Mouse (Mus musculus) colon, adult 2 months (tissue): ENCODE measurements around the gene Ecm1. TPM values are rescaled to one million over a fixed set of nuclear protein-coding genes. Genes with fewer than 3 reads are reported as not detected.

Experiments
- polyA plus RNA-seq: library from polyadenylated mRNA; depleted of rRNA; stranded (reverse); fragments of >200 nt; gene quantifications from 2 replicates; pipeline ENCODE4 v1.2.3, GENCODE M21; 2012; rRNA removed

Ecm1 gene
- 332 and 406 TPM in 2 replicates for polyA plus RNA-seq

DNA sequence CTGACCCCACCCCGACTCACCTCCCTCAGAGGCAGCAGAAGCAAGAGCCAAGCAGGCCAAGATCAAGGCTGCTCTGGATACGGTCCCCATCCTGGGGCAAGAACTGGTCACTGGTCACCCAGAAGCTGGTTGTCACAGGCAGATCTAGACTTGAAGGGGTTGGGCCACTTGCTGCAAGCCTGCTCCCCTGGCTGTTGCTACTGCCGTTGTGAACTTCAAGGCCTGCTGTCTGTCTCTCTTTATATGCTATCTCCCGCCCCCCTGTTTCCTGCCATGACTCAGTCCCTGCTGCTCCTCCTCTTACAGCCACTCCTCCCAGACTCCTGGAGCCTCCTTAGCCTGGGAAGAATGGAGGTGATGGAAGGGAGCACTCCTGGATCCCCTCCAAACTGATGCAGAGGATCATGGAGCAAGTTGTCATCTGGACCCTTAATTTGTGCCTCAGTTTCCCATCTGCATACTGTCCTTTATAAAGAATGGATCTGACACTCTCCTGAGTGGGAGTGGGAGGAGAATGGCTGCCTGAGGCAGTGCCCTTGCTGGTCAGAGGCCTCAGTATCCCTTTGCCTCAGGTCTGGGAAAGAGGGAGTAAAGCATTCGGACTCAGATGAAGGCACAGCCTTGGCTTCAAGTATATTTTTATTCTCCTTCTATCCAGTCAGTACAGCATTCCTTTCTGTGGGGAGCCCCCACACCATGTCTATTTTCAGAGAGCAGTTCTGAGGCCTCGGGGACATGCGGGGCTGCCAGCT, at the start of gene Ecm1:
Ecm1 (minus strand) TSS at position 217 of the 752 bp plus-strand sequence.

DNA sequence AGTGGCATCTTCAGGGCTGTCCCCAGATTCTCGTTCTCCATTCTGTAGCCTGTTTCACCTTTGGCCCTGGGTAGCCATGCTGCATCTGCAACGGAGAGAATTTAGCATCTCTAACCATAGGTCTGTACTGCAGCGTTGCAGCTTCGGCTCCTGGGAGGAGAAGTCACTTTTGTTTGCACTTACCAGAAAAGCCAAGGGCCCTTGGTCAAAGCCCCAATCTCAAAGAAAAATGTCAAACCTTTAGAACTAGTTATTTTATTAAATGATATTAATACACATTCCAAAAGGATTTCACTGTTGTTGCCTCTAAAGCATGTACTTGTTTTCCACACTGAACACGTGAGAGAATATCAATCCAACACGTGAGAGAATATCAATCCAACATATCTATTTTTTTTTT, 20.7 kb upstream of the Ecm1 start, which contains the start of gene Tars2:
Tars2 (minus strand) TSS at position 101 of the 400 bp plus-strand sequence.

DNA sequence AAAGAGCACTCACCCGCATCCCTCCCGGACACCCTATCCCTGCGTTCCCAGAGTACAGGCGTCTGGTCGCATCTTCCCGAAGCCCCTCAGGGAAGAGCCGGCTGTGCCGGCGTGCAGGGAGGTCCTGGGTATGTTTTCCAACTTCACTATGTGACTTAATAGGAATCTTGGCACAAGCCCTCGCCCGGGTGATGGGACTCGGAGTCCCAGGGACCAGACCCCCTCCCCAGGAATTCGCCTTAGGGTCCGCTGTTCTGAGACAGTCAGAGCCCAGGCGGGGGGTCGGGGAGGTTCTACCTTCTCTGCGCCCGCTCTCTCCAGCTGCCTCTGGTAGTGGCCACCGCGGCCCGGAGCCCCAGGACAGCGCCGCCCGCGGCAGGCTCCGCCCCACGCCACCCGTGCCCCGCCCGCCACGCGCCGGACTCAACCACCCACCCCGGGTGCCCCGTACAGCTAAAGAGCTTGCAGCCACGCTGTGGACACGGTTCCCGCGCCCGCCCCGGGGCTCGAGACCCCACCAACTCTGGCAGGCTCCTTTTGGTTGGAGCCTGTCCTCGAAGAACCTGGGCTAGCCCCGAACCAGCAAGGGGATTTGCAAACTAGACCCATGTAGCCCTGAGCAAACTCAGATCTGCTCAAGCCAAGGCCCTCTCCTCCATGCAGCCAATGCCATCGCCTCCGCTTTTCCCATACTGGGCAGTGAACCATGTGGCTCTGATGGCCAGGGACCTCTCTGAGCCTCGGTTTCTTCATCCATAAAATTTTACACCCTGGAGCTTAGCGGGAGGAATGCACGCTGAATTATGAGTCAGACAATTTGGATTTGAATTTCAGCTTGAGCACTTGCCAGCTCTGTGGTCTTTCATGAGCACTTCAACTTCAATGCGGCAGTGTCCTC, 51.6 kb downstream of the Ecm1 start, which contains the start of gene Adamtsl4:
Adamtsl4 (minus strand) TSS at position 394 of the 898 bp plus-strand sequence.

Other genes starting within 250 kb of the Ecm1 start
- gene Ctsk, start 240.3 kb downstream of the Ecm1 start, polyA plus RNA-seq = 2.6 and 3.4 TPM in 2 replicates
- gene Ctss, start 212.8 kb downstream of the Ecm1 start, polyA plus RNA-seq = 59.5 and 69.0 TPM in 2 replicates
- gene Hormad1, start 179.9 kb downstream of the Ecm1 start, polyA plus RNA-seq = not detected in 2 replicates
- gene Golph3l, start 150.6 kb downstream of the Ecm1 start, polyA plus RNA-seq = 23.7 and 40.0 TPM in 2 replicates
- 9.9 and 10.9 TPM in 2 replicates for gene Ensa, start 114.6 kb downstream of the Ecm1 start, polyA plus RNA-seq
- 300 and 386 TPM in 2 replicates for gene Mcl1, start 80.8 kb downstream of the Ecm1 start, polyA plus RNA-seq
- 27.3 and 37.6 TPM in 2 replicates for gene Adamtsl4, start 51.7 kb downstream of the Ecm1 start, polyA plus RNA-seq
- 24.9 and 25.4 TPM in 2 replicates for gene Tars2, start 20.6 kb upstream of the Ecm1 start, polyA plus RNA-seq
- 7.4 and 9.9 TPM in 2 replicates for gene Rprd2, start 79.3 kb upstream of the Ecm1 start, polyA plus RNA-seq
- gene Prpf3, start 116.3 kb upstream of the Ecm1 start, polyA plus RNA-seq = 4.4 and 5.8 TPM in 2 replicates
- gene Mrps21, start 131.9 kb upstream of the Ecm1 start, polyA plus RNA-seq = 46.5 and 49.5 TPM in 2 replicates
- gene Ciart, start 142.7 kb upstream of the Ecm1 start, polyA plus RNA-seq = 1.6 and 2.0 TPM in 2 replicates
- gene BC028528, start 152.4 kb upstream of the Ecm1 start, polyA plus RNA-seq = 1.3 and 3.2 TPM in 2 replicates
- gene Aph1a, start 154.4 kb upstream of the Ecm1 start, polyA plus RNA-seq = 185 and 295 TPM in 2 replicates
- 1.0 and 1.2 TPM in 2 replicates for gene Car14, start 165.1 kb upstream of the Ecm1 start, polyA plus RNA-seq
- gene Anp32e, start 189.7 kb upstream of the Ecm1 start, polyA plus RNA-seq = 4.6 and 12.0 TPM in 2 replicates